Mouse (Mus musculus) limb, embryonic 14.5 days (tissue): Measurements from ENCODE around the gene Pacs1. TPM values are rescaled to one million over a fixed set of nuclear protein-coding genes. Genes with fewer than 3 reads are reported as not detected.

Experiments
- ATAC-seq: fragments of 200-750 bp; cut with Nextera tagmentation; 2 replicates; pipeline ENCODE4 v1.8.0; 2017; ENCODE audit warnings: low read depth, moderate number of reproducible peaks, moderate TSS enrichment; ENCODE audit not compliant: low FRiP score
- DNase-seq: peaks from one replicate; pipeline ENCODE4 v3.0.0-alpha.2; 2015; ENCODE audit warnings: low spot score
- H3K27ac ChIP-seq: fragments of 300-500 bp; sonication (generic); replicated peaks from 2 replicates; pipeline ENCODE4 v1.5.1; 2014; ENCODE audit warnings: low read depth, mild to moderate bottlenecking, low read length, moderate library complexity, mixed read lengths
- H3K27me3 ChIP-seq: fragments of 300-500 bp; sonication (generic); 2 replicates; pipeline ENCODE4 v1.6.1; 2014; ENCODE audit warnings: low read length, mixed read lengths; ENCODE audit not compliant: control insufficient read depth, insufficient read depth
- H3K36me3 ChIP-seq: fragments of 300-500 bp; sonication (generic); 2 replicates; pipeline ENCODE4 v1.6.1; 2014; ENCODE audit warnings: mild to moderate bottlenecking, low read length, moderate library complexity, mixed read lengths; ENCODE audit not compliant: control insufficient read depth, insufficient read depth
- H3K4me1 ChIP-seq: fragments of 300-500 bp; sonication (generic); 2 replicates; pipeline ENCODE4 v1.6.1; 2014; ENCODE audit warnings: antibody characterized with exemption, low read length, mixed read lengths; ENCODE audit not compliant: control insufficient read depth, insufficient read depth
- H3K4me2 ChIP-seq: fragments of 300-500 bp; sonication (generic); replicated peaks from 2 replicates; pipeline ENCODE4 v1.6.1; 2014; ENCODE audit warnings: low read depth, mild to moderate bottlenecking, low read length, moderate library complexity; ENCODE audit not compliant: severe bottlenecking
- H3K4me3 ChIP-seq: fragments of 300-500 bp; sonication (generic); replicated peaks from 2 replicates; pipeline ENCODE4 v1.5.1; 2014; ENCODE audit warnings: low read length
- H3K9ac ChIP-seq: fragments of 300-500 bp; sonication (generic); 2 replicates; pipeline ENCODE4 v1.6.1; 2014; ENCODE audit warnings: mild to moderate bottlenecking, low read depth, low read length, moderate library complexity; ENCODE audit not compliant: severe bottlenecking
- H3K9me3 ChIP-seq: fragments of 300-500 bp; sonication (generic); 2 replicates; pipeline ENCODE4 v1.6.1; 2016; ENCODE audit warnings: low read length; ENCODE audit not compliant: control insufficient read depth
- POLR2A ChIP-seq: fragments of 200-500 bp; IDR thresholded peaks from 2 replicates; pipeline ENCODE4 v1.8.0; 2012; ENCODE audit warnings: inconsistent platforms, mild to moderate bottlenecking, moderate library complexity, borderline replicate concordance; ENCODE audit not compliant: insufficient read depth, insufficient read length; ENCODE audit errors: extremely low read depth
- WGBS: fragments of 180-500 bp; shearing (Covaris S2); extraction: QIAGEN DNeasy Blood & Tissue Kit; methylation state at CpG from one replicate; pipeline ENCODE4 v1.1.7; 2014; 5-methylcytosine and 5-hydroxymethylcytosine counted together
- polyA plus RNA-seq, 2 experiments: library from polyadenylated mRNA; depleted of rRNA in 1 of 2; stranded (reverse) in 1 of 2; unstranded in 1 of 2; fragments of >200 nt; fragmentation: Nextera tagmentation in 1 of 2; extraction: Ambion mirVana in 1 of 2; gene quantifications; 2 replicates each; pipeline versions ENCODE4 v1.2.1 to v1.2.3; 2012 to 2014

Gene Pacs1
- polyA plus RNA-seq, 2 experiments = 30.7 to 42.0 TPM

DNA sequence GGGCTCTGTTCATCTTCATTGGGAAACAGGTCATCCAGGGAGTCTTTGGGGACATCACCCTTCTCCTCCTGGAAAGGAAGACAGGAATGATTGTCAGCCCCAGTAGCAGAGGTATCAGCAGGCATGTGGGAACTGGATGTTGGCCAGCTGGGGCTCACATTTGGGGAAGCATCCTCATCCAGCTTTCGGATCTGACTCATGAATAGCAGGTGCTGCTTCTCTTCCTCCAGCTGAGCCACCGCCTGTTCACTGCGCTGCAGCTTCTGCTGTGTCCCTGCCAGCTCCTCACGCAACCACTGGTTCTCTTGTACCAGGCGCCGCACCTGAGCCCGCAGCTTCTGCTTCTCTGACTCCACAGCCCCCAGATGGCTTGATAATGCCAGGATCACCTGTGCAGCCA lies 159.1 kb downstream of the Pacs1 start:
- Histone ChIP-seq H3K36me3 (peaks cover 52% of the 10 kb centered on the region), H3K9me3 (no peaks in the 10 kb centered on the region), H3K27ac (no peak overlapping the region), H3K4me3 (no peak overlapping the region), H3K4me1 (peaks cover 10% of the 10 kb centered on the region), H3K4me2 (no peak overlapping the region), H3K9ac (no peak overlapping the region), H3K27me3 (no peaks in the 10 kb centered on the region)
- WGBS = 98% methylated on average over 7 of the region's 7 CpGs
- no peak for DNase-seq
- no peak for TF ChIP-seq POLR2A
- no peak for ATAC-seq

DNA sequence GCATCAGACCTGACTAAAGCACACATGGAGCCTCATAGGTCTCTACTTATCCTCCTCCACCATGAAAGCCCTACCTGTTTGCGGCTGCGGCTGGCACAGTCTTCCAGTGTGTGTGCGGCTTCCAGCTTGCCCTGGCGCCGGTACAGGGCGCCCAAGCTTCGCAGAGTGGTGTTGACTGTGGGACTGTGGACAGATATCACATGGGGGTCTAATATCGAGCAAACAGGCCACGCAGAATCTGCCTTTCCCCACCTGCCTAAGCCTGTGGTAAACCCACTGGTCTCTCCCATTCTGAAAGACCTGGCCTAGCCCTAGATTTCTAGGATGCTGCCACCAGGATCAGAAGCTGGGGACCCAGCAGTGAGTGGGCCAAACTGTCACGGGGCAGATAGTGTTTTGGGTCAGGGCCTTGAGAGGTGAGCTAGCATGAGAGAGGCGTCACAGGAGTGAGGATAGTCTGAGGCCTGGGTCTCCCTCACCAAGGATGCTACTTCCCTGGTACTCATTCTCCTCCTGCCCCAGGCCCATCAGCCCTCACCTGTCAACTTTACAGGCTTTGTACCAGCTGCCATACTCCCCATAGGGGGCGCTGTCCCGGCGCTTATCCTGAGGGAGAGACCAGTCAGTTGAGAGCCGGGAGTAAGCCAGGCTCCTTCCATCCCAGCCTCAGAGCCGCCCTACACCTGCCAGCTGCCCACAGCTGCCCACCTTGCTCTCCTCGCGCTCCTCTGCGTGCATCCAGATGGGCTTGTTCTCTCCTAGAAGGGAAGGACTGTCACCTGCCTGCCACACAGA lies 163.1 kb downstream of the Pacs1 start:
- 74% methylated on average over 19 of the region's 19 CpGs for WGBS
- no peak for TF ChIP-seq POLR2A
- Histone ChIP-seq H3K27me3 (no peaks in the 10 kb centered on the region), H3K4me1 (peaks cover 9% of the 10 kb centered on the region), H3K36me3 (peaks cover 69% of the 10 kb centered on the region), H3K9me3 (no peaks in the 10 kb centered on the region), H3K9ac (no peak overlapping the region), H3K27ac (no peak overlapping the region), H3K4me2 (no peak overlapping the region), H3K4me3 (no peak overlapping the region)
- no peak for ATAC-seq
- no peak for DNase-seq

DNA sequence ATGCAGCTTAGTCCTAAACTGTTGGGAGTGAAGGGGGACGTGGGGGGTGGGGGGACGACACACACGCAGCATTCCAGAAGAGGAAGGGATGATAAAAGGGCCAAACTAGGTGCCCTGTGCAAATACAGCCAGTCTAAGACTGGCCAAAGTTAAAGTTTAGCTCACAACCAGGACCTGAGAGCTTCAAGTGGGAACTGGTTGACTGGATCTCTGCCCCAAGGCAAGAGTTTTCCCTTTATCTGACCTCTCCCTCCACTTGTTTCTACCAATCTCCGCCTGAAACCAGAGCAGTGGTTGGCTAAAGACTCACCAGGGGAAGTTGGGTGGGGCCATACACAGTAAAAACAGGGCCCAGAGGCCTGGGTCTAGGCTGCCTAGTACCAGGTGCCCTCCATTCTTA lies 164.2 kb downstream of the Pacs1 start:
- Histone ChIP-seq H3K4me2 (no peak overlapping the region), H3K9me3 (no peaks in the 10 kb centered on the region), H3K9ac (no peak overlapping the region), H3K4me3 (no peak overlapping the region), H3K27me3 (no peaks in the 10 kb centered on the region), H3K36me3 (peaks cover 76% of the 10 kb centered on the region), H3K4me1 (peaks cover 9% of the 10 kb centered on the region), H3K27ac (no peak overlapping the region)
- 63% methylated on average over 4 of the region's 4 CpGs for WGBS
- DNase-seq = no peak
- ATAC-seq = no peak
- no peak for TF ChIP-seq POLR2A

DNA sequence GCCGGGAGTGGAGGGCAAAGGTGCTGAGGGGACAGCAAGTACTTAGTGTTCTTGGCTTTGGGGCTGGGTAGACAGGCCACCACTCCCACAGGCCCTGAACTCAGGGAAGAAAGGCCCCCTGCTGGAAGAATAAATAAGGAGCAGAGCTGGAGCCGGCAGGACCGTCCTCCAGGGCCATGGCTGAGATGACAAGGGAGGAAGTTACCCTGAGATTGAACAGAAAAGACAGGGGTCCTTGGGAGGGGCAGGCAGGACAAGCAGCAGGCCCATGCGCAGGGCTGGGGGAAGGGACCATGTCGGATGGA lies 164.7 kb downstream of the Pacs1 start:
- no peak overlapping the region for H3K4me3 ChIP-seq
- DNase-seq (no peak), ATAC-seq (no peak)
- no peak overlapping the region for H3K4me2 ChIP-seq
- no peaks in the 10 kb centered on the region for H3K9me3 ChIP-seq
- no peak overlapping the region for H3K9ac ChIP-seq
- H3K36me3 ChIP-seq = peaks cover 76% of the 10 kb centered on the region
- no peak for TF ChIP-seq POLR2A
- peaks cover 9% of the 10 kb centered on the region for H3K4me1 ChIP-seq
- no peaks in the 10 kb centered on the region for H3K27me3 ChIP-seq
- WGBS = 32% methylated on average over 5 of the region's 5 CpGs
- no peak overlapping the region for H3K27ac ChIP-seq

DNA sequence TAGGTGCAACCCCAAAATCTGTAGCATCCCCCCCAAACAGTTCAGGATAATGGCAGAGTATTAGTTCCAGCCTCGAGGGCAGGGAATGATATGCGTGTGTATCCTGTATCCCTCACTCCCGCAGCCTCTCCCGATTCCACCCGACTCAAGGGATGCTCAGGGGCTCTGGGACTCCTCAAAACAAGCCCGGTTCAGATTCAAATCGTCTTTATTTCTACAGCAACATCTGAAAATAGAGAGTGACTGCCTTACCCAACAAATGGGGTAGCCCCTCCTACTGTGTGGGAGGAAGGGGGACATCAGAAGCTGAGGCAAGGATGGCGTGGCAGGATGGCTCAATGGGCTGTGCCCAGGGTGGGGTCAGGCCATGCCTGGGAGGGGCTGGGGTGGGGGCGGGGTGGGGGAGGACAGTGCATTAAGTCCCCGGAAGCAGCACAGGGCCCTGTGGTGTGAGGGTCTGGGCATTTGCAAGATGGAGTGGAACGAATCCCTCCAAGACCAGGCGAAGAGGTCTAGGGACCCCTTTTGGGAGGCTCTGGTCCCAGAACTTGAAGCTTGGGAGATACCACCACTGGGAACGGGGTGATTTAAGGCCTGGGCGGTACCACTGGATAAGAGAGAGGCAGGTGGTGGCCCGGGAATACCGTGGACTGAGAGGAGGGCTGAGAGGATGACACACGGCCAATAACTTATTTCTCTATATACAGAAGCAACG lies 165.2 kb downstream of the Pacs1 start:
- Histone ChIP-seq H3K27ac (no peak overlapping the region), H3K27me3 (no peaks in the 10 kb centered on the region)

More for the DNA sequence above, 165.2 kb downstream of the Pacs1 start:
- H3K4me3 ChIP-seq = no peak overlapping the region
- TF ChIP-seq POLR2A = no peak
- no peak for DNase-seq
- H3K4me1 ChIP-seq = peaks cover 9% of the 10 kb centered on the region
- no peaks in the 10 kb centered on the region for H3K9me3 ChIP-seq
- H3K4me2 ChIP-seq = no peak overlapping the region
- 74% methylated on average over 18 of the region's 18 CpGs for WGBS
- no peak for ATAC-seq
- H3K36me3 ChIP-seq = peaks cover 77% of the 10 kb centered on the region
- no peak overlapping the region for H3K9ac ChIP-seq
